Mouse (Mus musculus): ENCODE measurements around the gene Hook2. TPM values are rescaled to one million over a fixed set of nuclear protein-coding genes. Genes with fewer than 3 reads are reported as not detected.

Gene Hook2
- polyA plus RNA-seq, 1 experiment, result 17.4 TPM

GRCm38 (mm10) chr8:84956768-84957167 lies 33.6 kb upstream of the Hook2 start:
- H3K27ac ChIP-seq (ENCODE audit: insufficient read depth, low read depth, low read length), result no peak overlapping the region
- TF ChIP-seq CTCF (IDR thresholded peaks at IDR 0.05; ENCODE audit: low read depth, low read length) (peak; percentile 58; the same call in 1 of the 2 replicates), POLR2A (IDR thresholded peaks at IDR 0.05; ENCODE audit: borderline replicate concordance, low read depth, low read length) (no peak)
- H3K4me1 ChIP-seq (ENCODE audit: control insufficient read depth, insufficient read depth, low read length), result peaks cover 8% of the 10 kb centered on the region
- no peak overlapping the region for H3K4me3 ChIP-seq (ENCODE audit: insufficient read depth, low read length)

GRCm38 (mm10) chr8:84959811-84960210 lies 30.6 kb upstream of the Hook2 start:
- no peak for TF ChIP-seq POLR2A (IDR thresholded peaks at IDR 0.05; ENCODE audit: borderline replicate concordance, low read depth, low read length)
- no peak for TF ChIP-seq CTCF (IDR thresholded peaks at IDR 0.05; ENCODE audit: low read depth, low read length)
- Histone ChIP-seq H3K4me1 (ENCODE audit: control insufficient read depth, insufficient read depth, low read length) (peaks cover 1% of the 10 kb centered on the region), H3K27ac (ENCODE audit: insufficient read depth, low read depth, low read length) (no peak overlapping the region), H3K4me3 (ENCODE audit: insufficient read depth, low read length) (no peak overlapping the region)

GRCm38 (mm10) chr8:84963952-84964351 lies 26.5 kb upstream of the Hook2 start:
- TF ChIP-seq CTCF (IDR thresholded peaks at IDR 0.05; ENCODE audit: low read depth, low read length) (no peak), POLR2A (IDR thresholded peaks at IDR 0.05; ENCODE audit: borderline replicate concordance, low read depth, low read length) (no peak)
- H3K4me1 ChIP-seq (ENCODE audit: control insufficient read depth, insufficient read depth, low read length), result peaks cover 22% of the 10 kb centered on the region
- H3K4me3 ChIP-seq (ENCODE audit: insufficient read depth, low read length), result no peak overlapping the region
- H3K27ac ChIP-seq (ENCODE audit: insufficient read depth, low read depth, low read length), result no peak overlapping the region

GRCm38 (mm10) chr8:84965731-84966291 lies 24.6 kb upstream of the Hook2 start:
- H3K27ac ChIP-seq (ENCODE audit: insufficient read depth, low read depth, low read length), result peak overlapping the region; percentile 55
- peak overlapping the region; percentile 83 for H3K4me3 ChIP-seq (ENCODE audit: insufficient read depth, low read length)
- TF ChIP-seq POLR2A (IDR thresholded peaks at IDR 0.05; ENCODE audit: borderline replicate concordance, low read depth, low read length), result no peak
- no peak for TF ChIP-seq CTCF (IDR thresholded peaks at IDR 0.05; ENCODE audit: low read depth, low read length)
- peaks cover 22% of the 10 kb centered on the region for H3K4me1 ChIP-seq (ENCODE audit: control insufficient read depth, insufficient read depth, low read length)

GRCm38 (mm10) chr8:84966603-84967002 lies 23.8 kb upstream of the Hook2 start:
- Histone ChIP-seq H3K4me3 (ENCODE audit: insufficient read depth, low read length) (no peak overlapping the region), H3K27ac (ENCODE audit: insufficient read depth, low read depth, low read length) (no peak overlapping the region), H3K4me1 (ENCODE audit: control insufficient read depth, insufficient read depth, low read length) (peaks cover 22% of the 10 kb centered on the region)
- TF ChIP-seq CTCF (IDR thresholded peaks at IDR 0.05; ENCODE audit: low read depth, low read length) (no peak), POLR2A (IDR thresholded peaks at IDR 0.05; ENCODE audit: borderline replicate concordance, low read depth, low read length) (no peak)

- TF ChIP-seq CTCF (IDR thresholded peaks at IDR 0.05; ENCODE audit: low read depth, low read length), result no peak
- TF ChIP-seq POLR2A (IDR thresholded peaks at IDR 0.05; ENCODE audit: borderline replicate concordance, low read depth, low read length), result no peak
- peak overlapping the region; percentile 87 for H3K27ac ChIP-seq (ENCODE audit: insufficient read depth, low read depth, low read length)
- H3K4me1 ChIP-seq (ENCODE audit: control insufficient read depth, insufficient read depth, low read length), result peaks cover 22% of the 10 kb centered on the region
- peak overlapping the region; percentile 17 for H3K4me3 ChIP-seq (ENCODE audit: insufficient read depth, low read length)
Measured at GRCm38 (mm10) chr8:84967532-84968304, 22.7 kb upstream of the Hook2 start.

- H3K27ac ChIP-seq (ENCODE audit: insufficient read depth, low read depth, low read length), result peak overlapping the region; percentile 87
- H3K4me1 ChIP-seq (ENCODE audit: control insufficient read depth, insufficient read depth, low read length), result peaks cover 22% of the 10 kb centered on the region
- TF ChIP-seq CTCF (IDR thresholded peaks at IDR 0.05; ENCODE audit: low read depth, low read length), result no peak
- TF ChIP-seq POLR2A (IDR thresholded peaks at IDR 0.05; ENCODE audit: borderline replicate concordance, low read depth, low read length), result no peak
- peak overlapping the region; percentile 80 for H3K4me3 ChIP-seq (ENCODE audit: insufficient read depth, low read length)
Measured at GRCm38 (mm10) chr8:84968650-84969049, 21.8 kb upstream of the Hook2 start.

GRCm38 (mm10) chr8:84969241-84970134 lies 20.9 kb upstream of the Hook2 start, which contains the start of the genes Gm49661, Prdx2 and Rnaseh2a:
Gene Gm49661 (minus strand): TSS chr8:84969433.
Gene Prdx2 (plus strand): TSS chr8:84969587.
Gene Rnaseh2a (minus strand): TSS chr8:84969767.
- H3K4me1 ChIP-seq (ENCODE audit: control insufficient read depth, insufficient read depth, low read length), result peaks cover 22% of the 10 kb centered on the region
- TF ChIP-seq CTCF (IDR thresholded peaks at IDR 0.05; ENCODE audit: low read depth, low read length) (no peak), POLR2A (IDR thresholded peaks at IDR 0.05; ENCODE audit: borderline replicate concordance, low read depth, low read length) (peak; percentile 85; the same call in 1 of the 2 replicates)
- peak within 1 kb of the TSS; percentile 80 for H3K4me3 ChIP-seq (ENCODE audit: insufficient read depth, low read length)
- peak within 1 kb of the TSS; percentile 87 for H3K27ac ChIP-seq (ENCODE audit: insufficient read depth, low read depth, low read length)

GRCm38 (mm10) chr8:84970135-84970790 lies 20.1 kb upstream of the Hook2 start:
- no peak for TF ChIP-seq CTCF (IDR thresholded peaks at IDR 0.05; ENCODE audit: low read depth, low read length)
- no peak for TF ChIP-seq POLR2A (IDR thresholded peaks at IDR 0.05; ENCODE audit: borderline replicate concordance, low read depth, low read length)
- Histone ChIP-seq H3K27ac (ENCODE audit: insufficient read depth, low read depth, low read length) (peak overlapping the region; percentile 73), H3K4me1 (ENCODE audit: control insufficient read depth, insufficient read depth, low read length) (peaks cover 26% of the 10 kb centered on the region), H3K4me3 (ENCODE audit: insufficient read depth, low read length) (peak overlapping the region; percentile 80)
